ENCODE assay signal across 8 mouse cellular contexts in the genomic region with DNA sequence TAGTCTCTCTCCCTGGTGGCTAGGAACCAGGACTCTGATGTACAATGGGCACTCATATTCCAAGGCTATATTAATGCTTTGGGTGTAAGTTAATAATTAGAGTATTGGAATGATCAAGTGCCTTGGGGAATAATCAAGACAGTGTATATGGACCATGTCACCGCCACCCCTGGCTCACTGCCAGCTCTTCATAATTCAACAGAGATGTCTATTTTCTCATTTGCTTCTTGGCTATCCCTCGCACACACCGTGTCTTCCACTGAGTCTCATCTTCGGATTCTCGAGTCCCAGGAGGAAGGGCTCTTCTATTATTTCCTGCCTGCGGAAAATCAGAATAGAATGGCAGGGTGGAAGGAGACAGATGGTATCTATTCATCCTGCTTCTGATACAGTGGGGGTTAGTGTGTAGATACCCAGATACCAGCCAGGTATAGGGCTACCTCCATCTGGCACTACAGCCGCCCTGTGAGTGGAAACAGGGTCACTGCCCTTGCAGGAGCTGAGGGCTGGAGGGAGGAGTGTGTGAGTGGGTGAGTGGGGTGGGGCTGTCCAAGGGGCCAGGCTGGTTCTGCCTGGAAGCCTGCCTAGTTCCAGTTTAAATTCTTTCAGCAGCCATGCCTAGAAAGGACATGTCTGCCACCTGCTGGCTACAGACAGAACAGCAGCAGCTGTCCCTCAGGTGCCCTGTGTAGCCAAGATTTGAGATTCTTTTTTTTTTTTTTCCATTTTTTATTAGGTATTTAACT. TPM values are rescaled to one million over a fixed set of nuclear protein-coding genes. Genes with fewer than 3 reads are reported as not detected.
DNase-seq lines count a peak whose midpoint lies in the region; ATAC-seq lines count a peak whose summit lies in the region.

No protein-coding gene starts in this region.

- no peaks in the 10 kb centered on the region for H3K27me3 ChIP-seq in intestine, embryonic 14.5 days (replicated peaks; ENCODE audit: control insufficient read depth, insufficient read depth, low read length)

- peaks cover 9% of the 10 kb centered on the region for H3K4me1 ChIP-seq in intestine, embryonic 14.5 days (replicated peaks; ENCODE audit: control insufficient read depth, insufficient read depth, low read length)

- H3K9me3 ChIP-seq in intestine, embryonic 14.5 days (ENCODE audit: control insufficient read depth, low read length): no peaks in the 10 kb centered on the region

- H3K4me2 ChIP-seq in intestine, embryonic 14.5 days (ENCODE audit: low read length): no peak overlapping the region

- intact Hi-C loops in gastrocnemius, postnatal 14 days (cut with DNase I; ENCODE audit: low total_unique reads): no loop called here
- intact Hi-C loops in left cerebral cortex, postnatal 14 days (cut with DNase I): no loop called here

- 47% methylated on average over 7 of the region's 7 CpGs for WGBS in intestine, embryonic 14.5 days

- H3K4me3 ChIP-seq in intestine, embryonic 14.5 days (ENCODE audit: low read depth, low read length): no peak overlapping the region

- peak; percentile 77 for ATAC-seq in intestine, embryonic 14.5 days (replicated peaks; ENCODE audit: low FRiP score, low TSS enrichment, low read depth)
- ATAC-seq in activated CD4-positive, CD25-positive, alpha-beta regulatory T cell, adult 4 months: no peak

- peak; percentile 86 for DNase-seq in adipocyte (ENCODE audit: low spot score)
- peak; percentile 81 for DNase-seq in embryo, embryonic 10.5 days (ENCODE audit: low spot score)
- DNase-seq in gastrocnemius, postnatal 14 days: peak; percentile 75
- peak; percentile 88 for DNase-seq in intestine, embryonic 14.5 days (ENCODE audit: low spot score)
- peak; percentile 84 to 87 for DNase-seq in left cerebral cortex, postnatal 14 days (ENCODE audit: low spot score in 2 of 2)
- DNase-seq in mesoderm, embryonic 11.5 days (ENCODE audit: low read depth, low spot score): peak; percentile 71
- DNase-seq in right cerebral cortex, postnatal 36 days (ENCODE audit: low spot score in 2 of 2): peak; percentile 46 to 57

- H3K36me3 ChIP-seq in intestine, embryonic 14.5 days (ENCODE audit: control insufficient read depth, insufficient read depth, low read length): no peaks in the 10 kb centered on the region

- H3K27ac ChIP-seq in intestine, embryonic 14.5 days (ENCODE audit: low read depth): no peak overlapping the region

- H3K9ac ChIP-seq in intestine, embryonic 14.5 days (ENCODE audit: low read length): no peak overlapping the region

RNA-seq across cellular contexts. Expression of a gene that starts 7.9 kb away (rescaled TPM):
- total RNA-seq in gastrocnemius, postnatal 14 days (2021): not detected
- 26.7 and 27.8 TPM in 2 replicates for polyA plus RNA-seq in intestine, embryonic 14.5 days (2014; fragmentation: Nextera tagmentation; extraction: Ambion mirVana)
- total RNA-seq in left cerebral cortex, postnatal 14 days (2021): not detected
- not detected for polyA plus RNA-seq in activated CD4-positive, CD25-positive, alpha-beta regulatory T cell, adult 4 months (2017; shearing (Covaris generic))
